Mouse (Mus musculus) right cerebral cortex, postnatal 14 days (tissue): ENCODE measurements around the gene Ccdc106.
"Not testable (repeated sequence)": the region's sequence is repeated elsewhere in the genome, so short reads cannot be mapped to it uniquely, and the experiment has no call there.

ENCODE experiments used
- DNase-seq: peaks from one replicate; pipeline ENCODE4 v3.0.0; 2022

The Ccdc106 gene

GRCm38 (mm10) chr7:5020000-5020681 is at the start of gene Ccdc106, which contains the start of gene Zfp865:
TSS of gene Ccdc106 (plus strand) at chr7:5020553.
TSS of gene Zfp865 (plus strand) at chr7:5020376.
- DNase-seq = peak; percentile 100

DNA sequence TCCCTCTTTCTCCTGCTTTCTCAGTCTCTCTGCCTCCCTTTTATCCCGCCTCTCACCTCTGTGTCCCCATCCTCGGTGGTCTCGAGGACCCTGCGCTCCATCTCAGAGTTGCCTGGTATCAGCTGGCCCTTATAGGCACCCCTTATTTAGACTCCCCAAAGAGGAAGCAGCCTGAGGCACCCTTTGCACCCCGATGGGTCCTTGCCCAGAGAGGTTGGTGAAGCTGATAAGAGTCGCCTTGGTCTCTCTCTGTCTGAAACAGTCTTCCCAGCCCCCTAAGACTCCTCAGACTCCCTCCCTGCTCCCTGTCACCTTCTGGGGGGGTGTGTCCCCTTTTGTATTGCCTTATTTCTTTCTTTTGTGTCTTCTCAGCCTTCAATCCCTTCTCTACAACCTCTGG is 49.3 kb upstream of the Ccdc106 start, which contains the start of gene Sbk3:
Gene Sbk3, minus strand, starts transcription at position 101 of the 400 bp plus-strand sequence.
- no peak for DNase-seq

DNA sequence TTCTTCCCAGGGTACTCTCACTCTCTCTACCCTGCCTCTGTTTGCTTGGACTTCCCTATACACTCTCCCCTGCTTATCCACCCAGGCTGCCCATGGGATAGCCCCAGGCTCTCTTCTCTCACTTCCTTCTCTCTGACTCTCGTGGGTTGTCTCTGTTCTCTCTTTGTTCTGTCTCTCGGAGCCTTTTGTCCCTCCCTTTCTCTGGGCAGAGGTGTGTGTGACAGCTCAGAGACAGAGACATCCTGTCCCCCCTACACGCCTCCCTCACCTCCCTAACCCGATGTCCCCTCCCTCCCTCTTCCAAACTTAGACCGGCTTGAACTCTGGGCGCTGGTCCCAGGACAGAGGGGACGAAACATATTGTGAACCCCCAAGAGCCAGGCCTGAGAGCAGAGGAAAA is 48.6 kb upstream of the Ccdc106 start:
- DNase-seq = no peak

DNA sequence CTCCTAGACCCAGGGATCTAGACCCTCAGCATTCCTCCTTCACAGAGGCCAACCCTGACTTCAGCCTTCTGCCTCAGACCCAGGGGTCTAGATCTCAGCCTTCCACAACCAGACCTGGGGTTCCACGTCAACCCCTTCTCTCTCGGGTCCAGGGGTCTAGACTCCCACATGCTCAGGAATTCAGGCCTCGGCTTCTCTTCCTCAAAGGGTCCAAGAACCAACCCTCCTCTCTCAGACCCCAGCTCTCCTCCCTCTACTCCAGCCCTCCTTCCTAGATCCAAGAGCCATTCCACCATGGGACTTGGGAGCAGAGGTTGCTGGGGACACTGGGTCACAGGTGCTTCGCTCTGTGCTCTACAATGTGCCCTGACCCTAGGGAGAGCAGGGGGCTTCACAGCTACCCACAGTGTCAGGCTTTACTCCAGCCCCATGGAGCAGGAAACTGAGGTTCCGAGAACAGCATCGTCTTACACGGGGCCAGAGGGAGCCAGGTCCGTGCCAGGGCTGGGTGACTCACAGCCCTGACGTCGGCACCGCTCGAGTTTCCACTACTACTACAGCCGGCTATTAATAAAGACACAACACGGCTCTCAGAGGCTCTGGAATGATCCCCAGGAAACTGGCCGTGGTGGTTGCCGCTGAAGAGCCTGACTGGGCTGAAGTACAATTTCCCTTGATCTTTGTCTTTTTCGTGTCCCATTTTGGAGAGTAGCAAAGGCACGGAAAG is 47.9 kb upstream of the Ccdc106 start:
- no peak for DNase-seq

- DNase-seq = no peak
These were observed 44.9 kb upstream of the Ccdc106 start for GRCm38 (mm10) chr7:4975455-4975854.

- no peak for DNase-seq
These were observed 43.5 kb upstream of the Ccdc106 start for GRCm38 (mm10) chr7:4976832-4977231.

DNA sequence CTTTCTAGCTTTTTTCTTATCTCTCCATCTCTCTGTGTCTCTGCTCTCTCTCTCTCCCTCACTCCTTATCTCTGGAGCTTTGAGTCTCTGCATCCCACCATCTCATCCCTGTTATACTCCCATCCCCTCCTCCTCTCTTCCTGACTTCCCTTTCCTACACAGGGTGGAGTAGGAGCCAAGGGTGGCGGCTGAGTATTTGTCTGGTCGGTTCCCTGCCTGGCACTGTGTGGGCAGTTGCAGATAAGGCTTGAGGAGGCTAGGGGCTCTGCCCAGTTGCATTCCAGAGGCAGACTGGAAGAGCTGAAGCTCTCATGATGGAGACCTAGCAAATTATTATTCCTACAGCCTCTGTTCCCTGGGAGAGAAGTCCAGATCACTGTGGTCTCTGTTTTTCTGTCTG is 32.1 kb upstream of the Ccdc106 start:
- no peak for DNase-seq

- DNase-seq = no peak
These were observed 26.9 kb upstream of the Ccdc106 start for GRCm38 (mm10) chr7:4993347-4993998.

DNA sequence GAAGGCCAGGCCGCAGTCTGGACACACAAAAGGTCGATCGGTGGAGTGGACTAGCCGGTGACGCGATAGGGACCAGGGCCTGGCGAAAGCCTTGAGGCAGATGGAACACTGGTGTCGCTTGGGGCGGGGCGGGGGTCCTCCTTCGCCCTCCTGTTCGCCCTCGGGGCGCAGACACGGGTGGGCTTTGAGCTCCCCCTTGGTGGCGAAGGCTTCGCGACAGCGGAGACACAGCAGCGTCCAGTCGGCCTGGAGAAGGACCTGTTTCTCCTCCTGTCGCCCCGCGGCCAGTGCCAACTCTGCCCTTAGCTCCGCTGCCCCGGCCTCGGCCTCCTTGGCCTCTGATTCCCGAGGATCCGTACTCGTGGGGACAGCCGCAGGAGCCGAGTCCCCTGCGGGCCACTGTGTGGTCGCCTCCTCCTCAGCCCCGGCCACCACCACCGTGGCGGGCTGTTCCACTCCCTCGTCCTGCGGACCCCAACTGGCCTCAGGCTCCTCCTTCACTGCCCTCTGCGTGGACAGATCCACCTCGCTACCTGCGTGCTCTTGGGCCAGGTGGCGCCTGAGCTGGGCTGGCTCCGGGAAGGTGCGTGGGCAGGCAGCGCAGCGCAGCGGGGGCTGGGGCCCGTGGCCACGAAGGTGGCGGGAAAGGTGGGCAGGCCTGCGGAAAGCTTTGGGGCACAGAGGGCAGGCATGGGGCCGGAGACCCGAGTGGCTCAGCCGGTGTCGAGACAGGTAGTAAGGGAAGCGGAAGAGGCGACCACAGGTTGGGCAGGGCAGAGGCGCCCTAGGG is 26.2 kb upstream of the Ccdc106 start:
- no peak for DNase-seq

GRCm38 (mm10) chr7:4995268-4996002 is 24.9 kb upstream of the Ccdc106 start:
- no peak for DNase-seq

DNA sequence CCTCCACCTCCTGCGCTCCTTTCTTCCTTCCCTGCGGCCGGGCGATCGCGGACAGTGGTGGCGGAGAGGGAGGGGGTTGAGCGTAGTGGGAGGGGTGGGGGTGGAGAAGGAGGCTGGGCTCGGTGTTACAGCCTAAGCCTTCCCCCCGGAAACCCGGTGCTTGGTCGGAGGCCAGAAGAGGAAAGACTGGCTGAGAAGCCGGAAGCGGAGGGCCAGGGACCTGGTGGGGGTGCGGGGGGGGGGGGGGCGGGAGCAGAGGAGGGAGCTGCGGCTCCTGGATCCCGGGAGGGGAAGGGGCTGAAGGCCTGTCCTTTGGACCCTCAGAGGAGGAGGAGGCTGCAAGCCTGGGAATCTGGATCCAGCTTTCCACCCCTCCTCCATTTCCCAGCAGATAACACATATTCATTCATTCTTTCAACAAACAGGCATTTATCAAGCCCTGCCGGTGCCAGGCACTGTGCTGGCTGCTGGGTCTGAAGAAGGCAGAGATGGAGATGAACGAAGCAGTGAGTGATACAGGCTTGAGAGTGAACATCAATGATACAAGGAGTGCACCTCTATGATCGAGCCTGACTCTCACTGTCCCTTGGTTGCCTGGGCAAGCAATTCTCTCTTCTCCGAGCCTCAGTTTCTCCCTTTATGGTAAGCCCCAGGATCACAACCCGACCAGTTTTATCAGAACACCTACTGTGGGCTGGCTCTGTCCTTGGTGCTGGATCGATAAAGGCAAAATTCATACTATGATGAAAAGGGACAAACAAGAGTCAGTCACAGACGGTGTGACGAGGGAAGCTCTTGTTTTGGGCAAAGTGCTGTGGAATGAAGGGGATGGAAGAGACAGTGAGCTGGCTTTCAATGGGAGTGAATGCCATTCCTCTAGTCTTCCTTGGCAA is 24.1 kb upstream of the Ccdc106 start, which contains the start of gene Zfp579:
Gene Zfp579, minus strand, starts transcription at position 156 of the 893 bp plus-strand sequence.
- DNase-seq = peak; percentile 93

- DNase-seq = no peak
These were observed 23.4 kb upstream of the Ccdc106 start for GRCm38 (mm10) chr7:4996934-4997333.

DNA sequence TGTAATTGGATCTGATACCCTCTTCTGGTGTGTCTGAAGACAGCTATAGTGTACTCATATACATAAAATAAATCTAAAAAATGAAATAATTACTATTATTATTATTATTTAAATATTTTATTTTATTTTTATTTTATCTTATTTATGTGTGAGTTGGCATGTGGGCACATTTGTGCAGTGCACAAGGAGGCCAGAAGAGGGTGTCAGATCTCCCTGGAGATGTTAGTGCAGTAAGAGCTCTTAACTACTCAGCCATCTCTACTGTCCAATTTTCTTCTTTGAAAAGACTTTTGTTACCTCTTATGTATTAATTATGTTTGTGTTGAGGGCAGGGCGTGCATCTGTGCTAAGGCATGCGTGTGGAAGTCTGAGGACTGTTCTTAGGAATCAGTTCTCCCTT is 20.5 kb upstream of the Ccdc106 start:
- no peak for DNase-seq

GRCm38 (mm10) chr7:5002876-5003275 is 17.5 kb upstream of the Ccdc106 start:
- not testable (repeated sequence) for DNase-seq

GRCm38 (mm10) chr7:5008229-5008628 is 12.1 kb upstream of the Ccdc106 start:
- DNase-seq = no peak

DNA sequence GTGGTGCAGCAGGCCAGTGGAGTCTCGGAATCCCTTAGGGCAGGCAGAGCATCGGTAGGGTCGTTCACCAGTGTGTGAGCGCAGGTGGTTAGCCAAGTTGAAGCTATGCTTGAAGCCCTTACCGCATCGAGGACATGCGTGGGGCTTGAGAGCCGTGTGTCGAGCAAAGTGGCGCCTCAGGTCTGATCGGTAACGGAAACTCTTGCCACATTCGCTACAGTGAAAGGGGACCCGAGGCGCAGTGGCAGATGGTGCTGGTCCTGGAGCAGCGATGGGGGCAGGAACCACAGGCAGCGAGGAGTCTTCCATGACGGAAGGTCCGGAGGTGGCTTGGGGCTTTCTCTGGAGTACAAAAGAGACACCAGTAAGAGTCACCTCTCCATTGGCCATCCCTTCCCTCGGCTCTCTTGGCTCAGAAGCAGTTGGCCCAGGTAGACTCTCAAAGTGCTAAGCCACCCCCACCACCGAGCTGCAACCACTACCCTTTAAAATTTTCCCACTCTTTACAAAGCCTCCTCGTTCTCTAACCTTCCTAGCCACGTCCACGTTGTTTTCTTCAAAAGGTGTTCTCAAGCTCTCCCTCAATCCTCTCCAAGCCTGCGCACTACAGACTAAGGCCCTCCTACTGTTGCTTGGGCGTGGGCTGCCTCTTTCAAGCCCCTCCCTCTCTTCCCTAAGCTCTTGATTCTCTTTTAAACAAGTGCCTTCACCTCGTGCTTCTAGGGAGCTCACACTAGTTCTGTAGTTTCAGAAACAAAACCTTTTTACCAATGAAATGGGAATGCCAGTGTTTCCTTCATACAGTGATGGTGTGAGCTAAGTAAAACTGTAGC is 7.5 kb upstream of the Ccdc106 start:
- no peak for DNase-seq

DNA sequence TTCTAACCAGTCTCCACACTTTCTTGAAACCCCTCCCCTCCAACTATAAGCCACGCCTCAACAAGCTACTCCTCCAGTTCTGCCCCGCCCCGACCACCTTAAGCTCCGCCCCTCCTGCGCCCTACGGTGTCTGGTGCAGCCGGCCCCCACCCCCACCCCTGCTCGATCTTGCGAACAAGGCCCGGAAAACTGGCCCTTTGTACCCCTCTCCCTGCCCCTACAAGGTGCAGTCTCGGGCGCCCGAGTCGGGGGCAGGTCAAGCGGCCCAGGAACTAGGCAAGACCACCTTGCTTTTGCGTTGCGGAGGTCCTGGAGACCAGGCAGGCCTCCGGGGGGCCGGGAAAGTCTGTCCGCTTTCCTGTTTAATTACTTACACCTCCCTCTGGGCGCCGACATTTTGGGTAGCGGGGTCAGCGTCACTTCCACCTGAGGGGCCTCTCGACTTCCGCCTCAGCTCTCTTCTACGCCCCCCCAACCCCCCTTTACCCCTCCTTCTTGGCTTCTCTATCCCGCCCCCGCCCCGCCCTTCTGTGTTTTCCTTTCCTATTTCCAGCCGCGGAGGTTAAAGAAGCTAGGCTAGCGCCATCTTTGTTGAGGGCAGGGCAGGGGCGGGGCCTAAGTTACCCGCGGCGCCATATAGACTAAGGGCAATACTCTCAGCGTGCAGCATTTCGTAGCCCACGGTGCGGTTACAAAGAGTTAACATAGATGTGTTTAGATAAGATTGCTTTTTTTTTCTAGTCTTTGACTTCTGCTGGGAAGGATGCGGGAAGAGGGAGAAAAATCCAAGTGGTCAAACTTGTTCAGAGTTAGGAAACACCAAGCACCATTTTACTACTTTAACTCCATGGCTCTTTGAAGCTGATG is 5.9 kb upstream of the Ccdc106 start, which contains the start of the genes Zfp524 and Fiz1:
Gene Zfp524, plus strand, starts transcription at position 165 of the 867 bp plus-strand sequence.
Gene Fiz1, minus strand, starts transcription at position 447 of the 867 bp plus-strand sequence.
- DNase-seq = peak; percentile 94

DNA sequence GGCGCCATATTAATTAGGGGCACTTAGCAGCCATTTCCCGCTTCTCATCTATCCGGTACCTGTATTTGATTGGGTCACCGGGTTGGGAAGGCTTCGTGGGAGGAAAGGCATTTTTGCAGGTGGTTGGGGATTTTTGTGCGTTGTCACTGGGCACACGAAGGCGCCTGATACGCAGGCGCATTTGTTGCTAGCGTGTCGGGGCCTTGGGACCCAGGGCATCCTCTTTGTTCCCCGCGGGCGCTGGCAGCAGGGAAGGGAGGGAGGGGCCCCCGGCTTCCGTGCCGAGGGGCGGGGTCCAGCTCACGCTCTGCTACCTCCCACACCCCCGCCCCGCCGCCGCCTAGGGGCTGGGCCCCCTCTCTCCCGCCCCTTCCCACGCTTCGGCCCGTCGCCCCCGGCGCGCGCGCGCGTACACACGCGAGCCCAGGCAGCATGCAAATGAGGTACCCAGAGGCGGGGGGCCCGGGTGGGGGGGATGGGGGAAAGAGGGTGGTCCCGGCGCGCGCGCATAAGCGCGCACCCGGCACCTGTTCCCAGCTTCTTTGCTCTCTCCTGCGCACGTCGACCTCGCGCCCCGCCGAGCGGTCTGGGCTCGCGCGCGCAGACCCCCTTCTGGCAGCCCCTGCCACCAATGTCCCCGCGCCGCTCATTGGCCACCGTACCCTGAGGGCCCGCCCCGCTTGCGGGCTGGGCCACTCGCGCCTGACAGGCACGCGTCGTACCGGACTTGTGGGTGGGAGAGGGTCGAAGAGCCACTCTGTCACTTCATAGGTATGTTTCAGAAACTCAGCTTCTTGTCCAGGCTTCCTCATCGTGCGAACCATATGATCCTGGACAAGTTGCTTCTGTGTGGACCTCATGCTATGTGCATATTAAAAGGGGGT is 5.0 kb upstream of the Ccdc106 start, which contains the start of gene Gm44973:
Gene Gm44973, plus strand, starts transcription at position 379 of the 884 bp plus-strand sequence.
- peak; percentile 92 for DNase-seq
